Mouse (Mus musculus): ENCODE data around the gene Hoxb6.

GRCm38 (mm10) chr11:96277151-96278044 is 14.9 kb upstream of the Hoxb6 start:
- TF ChIP-seq CTCF (IDR thresholded peaks at IDR 0.05; ENCODE audit: extremely low read depth, insufficient read length, insufficient replicate concordance, low read depth, low read length) (no peak), POLR2A (IDR thresholded peaks at IDR 0.05; ENCODE audit: low read depth, low read length) (no peak)

Measured in small intestine, adult 2 months (tissue).